Comparison of ENCODE assay signal across 8 mouse cellular contexts in genomic region chr5:93092147-93092781, GRCm38 (mm10). TPM values are rescaled to one million over a fixed set of nuclear protein-coding genes. Genes with fewer than 3 reads are reported as not detected.
A peak's percentile ranks its signal among the peaks of the same experiment; 100 is the strongest.
DNase-seq lines count a peak whose midpoint lies in the region; ATAC-seq and TF ChIP-seq lines count a peak whose summit lies in the region.

No protein-coding gene starts in this region.

- H3K4me1 ChIP-seq in embryonic facial prominence, embryonic 14.5 days (ENCODE audit: control insufficient read depth, insufficient read depth, low read length), result peaks cover 34% of the 10 kb centered on the region
- peaks cover 37% of the 10 kb centered on the region for H3K4me1 ChIP-seq in heart, embryonic 15.5 days (replicated peaks)
- peaks cover 10% of the 10 kb centered on the region for H3K4me1 ChIP-seq in lung, adult 2 months (ENCODE audit: control insufficient read depth, insufficient read depth, low read length)
- peaks cover 41% of the 10 kb centered on the region for H3K4me1 ChIP-seq in neural tube, embryonic 15.5 days

- no peaks in the 10 kb centered on the region for H3K27me3 ChIP-seq in embryonic facial prominence, embryonic 14.5 days (replicated peaks; ENCODE audit: control insufficient read depth, insufficient read depth, low read length)
- H3K27me3 ChIP-seq in heart, embryonic 15.5 days, result no peaks in the 10 kb centered on the region
- no peaks in the 10 kb centered on the region for H3K27me3 ChIP-seq in neural tube, embryonic 15.5 days (replicated peaks)

- peak overlapping the region; percentile 86 for H3K9ac ChIP-seq in embryonic facial prominence, embryonic 14.5 days (ENCODE audit: low read depth, low read length)
- H3K9ac ChIP-seq in heart, embryonic 15.5 days, result peak overlapping the region; percentile 81
- H3K9ac ChIP-seq in neural tube, embryonic 15.5 days (replicated peaks), result peak overlapping the region; percentile 87

- peak; percentile 23; the same call in 1 of the 2 replicates for ATAC-seq in embryonic facial prominence, embryonic 14.5 days (ENCODE audit: low read depth)
- ATAC-seq in heart, embryonic 15.5 days (replicated peaks; ENCODE audit: insufficient number of reproducible peaks, insufficient read depth, low FRiP score, low read depth), result peak; percentile 15; the same call in 1 of the 2 replicates
- peak; percentile 38 for ATAC-seq in neural tube, embryonic 15.5 days (ENCODE audit: low FRiP score)

- no peaks in the 10 kb centered on the region for H3K9me3 ChIP-seq in embryonic facial prominence, embryonic 14.5 days (ENCODE audit: control insufficient read depth, low read length)
- no peaks in the 10 kb centered on the region for H3K9me3 ChIP-seq in heart, embryonic 15.5 days (replicated peaks)
- no peaks in the 10 kb centered on the region for H3K9me3 ChIP-seq in neural tube, embryonic 15.5 days (replicated peaks)

- peak overlapping the region; percentile 89 for H3K4me2 ChIP-seq in embryonic facial prominence, embryonic 14.5 days (ENCODE audit: low read depth, low read length)
- peak overlapping the region; percentile 94 for H3K4me2 ChIP-seq in heart, embryonic 15.5 days
- peak overlapping the region; percentile 90 for H3K4me2 ChIP-seq in neural tube, embryonic 15.5 days

- DNase-seq in A20 (ENCODE audit: low read depth, low spot score) (peak; percentile 25), R1 (ENCODE audit: low read depth, low spot score) (peak; percentile 39)
- DNase-seq in embryonic facial prominence, embryonic 14.5 days (ENCODE audit: low spot score), result peak; percentile 48
- peak; percentile 67 for DNase-seq in kidney, postnatal 10 days
- DNase-seq in lung, adult 2 months, result peak; percentile 51
- DNase-seq in thymus, postnatal 25 days, result peak; percentile 30

- WGBS in embryonic facial prominence, embryonic 14.5 days, result 4% methylated on average over 27 of the region's 28 CpGs
- WGBS in heart, embryonic 15.5 days, result 3% methylated on average over 28 of the region's 28 CpGs
- 5% methylated on average over 28 of the region's 28 CpGs for WGBS in lung, adult 2 months
- 7% methylated on average over 28 of the region's 28 CpGs for whole genome bisulfite sequencing in neural tube, embryonic 15.5 days

- peak overlapping the region; percentile 66 for H3K4me3 ChIP-seq in embryonic facial prominence, embryonic 14.5 days (ENCODE audit: low read depth, low read length)
- peak overlapping the region; percentile 77 for H3K4me3 ChIP-seq in heart, embryonic 15.5 days
- peak overlapping the region; percentile 91 for H3K4me3 ChIP-seq in lung, adult 2 months (replicated peaks; ENCODE audit: extremely low read depth, low read depth, low read length)
- H3K4me3 ChIP-seq in neural tube, embryonic 15.5 days (replicated peaks), result peak overlapping the region; percentile 90

- H3K36me3 ChIP-seq in embryonic facial prominence, embryonic 14.5 days (ENCODE audit: control insufficient read depth, insufficient read depth, low read length), result no peaks in the 10 kb centered on the region
- no peaks in the 10 kb centered on the region for H3K36me3 ChIP-seq in heart, embryonic 15.5 days
- no peaks in the 10 kb centered on the region for H3K36me3 ChIP-seq in neural tube, embryonic 15.5 days

- TF ChIP-seq CTCF in lung, adult 2 months (IDR thresholded peaks at IDR 0.05; ENCODE audit: insufficient read depth, low read length), result no peak

- no peak for TF ChIP-seq POLR2A in lung, adult 2 months (IDR thresholded peaks at IDR 0.05; ENCODE audit: borderline replicate concordance, extremely low read depth, low read depth, low read length)

- no peak overlapping the region for H3K27ac ChIP-seq in embryonic facial prominence, embryonic 14.5 days (replicated peaks; ENCODE audit: low read depth, low read length)
- peak overlapping the region; percentile 86 for H3K27ac ChIP-seq in heart, embryonic 15.5 days
- H3K27ac ChIP-seq in neural tube, embryonic 15.5 days (replicated peaks), result peak overlapping the region; percentile 97

RNA-seq across cellular contexts. Expression of gene Sept11, which starts 1.0 kb away (rescaled TPM):
- 187 and 197 TPM in 2 replicates for polyA plus RNA-seq in embryonic facial prominence, embryonic 14.5 days (2014; fragmentation: Nextera tagmentation; extraction: Ambion mirVana)
- polyA plus RNA-seq in heart, embryonic 15.5 days (2015; fragmentation: Nextera tagmentation; extraction: Ambion mirVana), result 79.0 and 94.5 TPM in 2 replicates
- polyA plus RNA-seq in lung, adult 2 months (2012; rRNA removed), result 32.8 and 46.8 TPM in 2 replicates
- 134 and 140 TPM in 2 replicates for polyA plus RNA-seq in neural tube, embryonic 15.5 days (2015; fragmentation: Nextera tagmentation; extraction: Ambion mirVana)

RNA-seq across cellular contexts. Expression of gene Sowahb, which starts 47.4 kb away (rescaled TPM):
- polyA plus RNA-seq in embryonic facial prominence, embryonic 14.5 days (2014; fragmentation: Nextera tagmentation; extraction: Ambion mirVana), result 0.50 and 0.76 TPM in 2 replicates
- 0.09 and 0.25 TPM in 2 replicates for polyA plus RNA-seq in heart, embryonic 15.5 days (2015; fragmentation: Nextera tagmentation; extraction: Ambion mirVana)
- 2.0 and 2.2 TPM in 2 replicates for polyA plus RNA-seq in lung, adult 2 months (2012; rRNA removed)
- 0.34 TPM in 1 of 2 replicates, not detected in the other for polyA plus RNA-seq in neural tube, embryonic 15.5 days (2015; fragmentation: Nextera tagmentation; extraction: Ambion mirVana)
